Mouse (Mus musculus): ENCODE results near the gene Med28.

GRCm38 (mm10) chr5:45477601-45478000, 42.4 kb upstream of the Med28 start:
- TF ChIP-seq POLR2A (IDR thresholded peaks at IDR 0.05; ENCODE audit: borderline replicate concordance, extremely low read depth, low read depth, low read length) (no peak), CTCF (IDR thresholded peaks at IDR 0.05; ENCODE audit: insufficient read depth, low read length) (no peak)

All from lung, adult 2 months (tissue).